Mouse (Mus musculus) heart, adult 2 months (tissue): ENCODE results near the gene Atp10a. TPM values are rescaled to one million over a fixed set of nuclear protein-coding genes. Genes with fewer than 3 reads are reported as not detected.
"Not testable (repeated sequence)": the region's sequence is repeated elsewhere in the genome, so short reads cannot be mapped to it uniquely, and the experiment has no call there.

ENCODE experiments used
- DNase-seq, 2 experiments: peaks; one replicate each; pipeline ENCODE4 v3.0.0; 2021
- H3K27ac ChIP-seq: fragments of 200-600 bp; 2 replicates; pipeline ENCODE4 v1.8.1; 2022
- H3K27me3 ChIP-seq: fragments of 200-500 bp; 2 replicates; pipeline ENCODE4 v1.6.1; 2012; ENCODE audit warnings: mild to moderate bottlenecking, low read length, inconsistent platforms, mixed read lengths; ENCODE audit not compliant: control insufficient read depth, insufficient read depth
- H3K36me3 ChIP-seq: fragments of 200-500 bp; 2 replicates; pipeline ENCODE4 v1.6.1; 2012; ENCODE audit warnings: low read length, inconsistent platforms; ENCODE audit not compliant: control insufficient read depth, insufficient read depth
- H3K4me1 ChIP-seq: fragments of 200-500 bp; 2 replicates; pipeline ENCODE4 v1.6.1; 2011; ENCODE audit warnings: low read length; ENCODE audit not compliant: control insufficient read depth, insufficient read depth
- H3K4me3 ChIP-seq: fragments of 200-600 bp; 2 replicates; pipeline ENCODE4 v1.8.1; 2022
- H3K79me2 ChIP-seq: fragments of 200-500 bp; replicated peaks from 2 replicates; pipeline ENCODE4 v1.6.1; 2012; ENCODE audit warnings: mild to moderate bottlenecking, inconsistent platforms, low read length, moderate library complexity, mixed read lengths; ENCODE audit not compliant: control insufficient read depth, insufficient read depth
- H3K9ac ChIP-seq: fragments of 200-500 bp; 2 replicates; pipeline ENCODE4 v1.6.1; 2012; ENCODE audit warnings: low read depth, mild to moderate bottlenecking, control low read depth, inconsistent platforms, low read length, mixed read lengths
- CTCF ChIP-seq: fragments of 200-600 bp; IDR thresholded peaks from 2 replicates; pipeline ENCODE4 v1.8.1; 2022; ENCODE audit warnings: antibody characterized with exemption, mild to moderate bottlenecking, moderate library complexity
- EP300 ChIP-seq: fragments of 200-500 bp; IDR thresholded peaks from 2 replicates; pipeline ENCODE4 v1.6.1; 2011; ENCODE audit warnings: low read depth, low read length, control low read depth; ENCODE audit not compliant: insufficient read depth
- POLR2A ChIP-seq: fragments of 200-500 bp; IDR thresholded peaks from 2 replicates; pipeline ENCODE4 v1.6.1; 2011; ENCODE audit warnings: mild to moderate bottlenecking, low read depth, low read length, control low read depth; ENCODE audit not compliant: insufficient read depth
- WGBS: fragments of 180-500 bp; shearing (Covaris S2); methylation state at CpG from one replicate; pipeline ENCODE4 v1.1.7; 2018; 5-methylcytosine and 5-hydroxymethylcytosine counted together
- intact Hi-C: fragments of 180-260 bp; cut with DNase I; formaldehyde crosslinking; loops from one replicate; pipeline ENCODE4 v1.15.1; 2025
- polyA plus RNA-seq: library from polyadenylated mRNA; depleted of rRNA; stranded (reverse); fragments of >200 nt; gene quantifications from 2 replicates; pipeline ENCODE4 v1.2.3, GENCODE M21; 2012
- total RNA-seq, 2 experiments: library from RNA; stranded (reverse); gene quantifications; 2 replicates each; pipeline ENCODE4 v1.2.3; 2021

Atp10a gene
- total and polyA plus RNA-seq, 3 experiments = 1.3 to 1.8 (median 1.5) TPM

GRCm38 (mm10) chr7:58829111-58829510 lies 173.1 kb downstream of the Atp10a start:
- Histone ChIP-seq H3K4me3 (no peak overlapping the region), H3K27me3 (no peaks in the 10 kb centered on the region), H3K4me1 (no peaks in the 10 kb centered on the region), H3K79me2 (no peaks in the 10 kb centered on the region), H3K36me3 (no peaks in the 10 kb centered on the region), H3K9ac (no peak overlapping the region), H3K27ac (no peak overlapping the region)
- no peak for TF ChIP-seq POLR2A
- TF ChIP-seq CTCF = no peak
- no peak for TF ChIP-seq EP300
- WGBS = 56% methylated on average over 5 of the region's 5 CpGs
- intact Hi-C loops = no loop called here
- DNase-seq = no peak

- H3K4me3 ChIP-seq, H3K27me3 ChIP-seq, DNase-seq, H3K27ac ChIP-seq, intact Hi-C loops, H3K79me2 ChIP-seq, H3K9ac ChIP-seq, H3K36me3 ChIP-seq, H3K4me1 ChIP-seq: not testable (repeated sequence)
- WGBS = 91% methylated on average over 32 of the region's 32 CpGs
Observed at GRCm38 (mm10) chr7:58836855-58837606, 181.1 kb downstream of the Atp10a start.

GRCm38 (mm10) chr7:58840367-58840766 lies 184.4 kb downstream of the Atp10a start:
- Histone ChIP-seq H3K4me1 (peaks cover 7% of the 10 kb centered on the region), H3K27ac (no peak overlapping the region), H3K79me2 (no peaks in the 10 kb centered on the region), H3K4me3 (no peak overlapping the region), H3K9ac (no peak overlapping the region), H3K27me3 (no peaks in the 10 kb centered on the region), H3K36me3 (peaks cover 6% of the 10 kb centered on the region)
- intact Hi-C loops = loop anchor here (5.0 kb wide), 2 partner anchors 53 to 68 kb away; no protein-coding TSS in a partner anchor
- WGBS = 74% methylated on average over 2 of the region's 2 CpGs
- no peak for TF ChIP-seq EP300
- no peak for TF ChIP-seq CTCF
- no peak for TF ChIP-seq POLR2A
- no peak for DNase-seq

GRCm38 (mm10) chr7:58841066-58841465 lies 185.1 kb downstream of the Atp10a start:
- H3K9ac ChIP-seq = no peak overlapping the region
- H3K27me3 ChIP-seq = no peaks in the 10 kb centered on the region
- peaks cover 7% of the 10 kb centered on the region for H3K4me1 ChIP-seq
- WGBS = 64% methylated on average over 1 of the region's 1 CpGs
- no peak overlapping the region for H3K27ac ChIP-seq
- H3K36me3 ChIP-seq = peaks cover 6% of the 10 kb centered on the region
- intact Hi-C loops = loop anchor here (5.0 kb wide), 2 partner anchors 54 to 69 kb away; no protein-coding TSS in a partner anchor
- no peak for DNase-seq
- no peaks in the 10 kb centered on the region for H3K79me2 ChIP-seq
- no peak overlapping the region for H3K4me3 ChIP-seq
- TF ChIP-seq EP300 = no peak
- TF ChIP-seq POLR2A = no peak
- TF ChIP-seq CTCF = no peak

- peak overlapping the region; percentile 83 for H3K27ac ChIP-seq
- WGBS = 9% methylated on average over 3 of the region's 3 CpGs
- no peak for DNase-seq
- TF ChIP-seq CTCF = no peak
- TF ChIP-seq POLR2A = no peak
- no peak for TF ChIP-seq EP300
- no peak overlapping the region for H3K4me3 ChIP-seq
- peaks cover 6% of the 10 kb centered on the region for H3K36me3 ChIP-seq
- peak overlapping the region; percentile 44 for H3K9ac ChIP-seq
- H3K79me2 ChIP-seq = no peaks in the 10 kb centered on the region
- no peaks in the 10 kb centered on the region for H3K27me3 ChIP-seq
- peaks cover 7% of the 10 kb centered on the region for H3K4me1 ChIP-seq
- intact Hi-C loops = loop anchor here (5.0 kb wide), 2 partner anchors 56 to 71 kb away; no protein-coding TSS in a partner anchor
Observed at GRCm38 (mm10) chr7:58842818-58843217, 186.9 kb downstream of the Atp10a start.

- DNase-seq = peak; percentile 73 to 85
- WGBS = under 1% methylated on average over 9 of the region's 9 CpGs
- H3K36me3 ChIP-seq = peaks cover 6% of the 10 kb centered on the region
- H3K9ac ChIP-seq = peak overlapping the region; percentile 64
- H3K4me3 ChIP-seq = no peak overlapping the region
- peak overlapping the region; percentile 83 for H3K27ac ChIP-seq
- TF ChIP-seq CTCF (no peak), POLR2A (peak; percentile 34), EP300 (0 out of 2 replicates have a peak, but pooled peaks have one; percentile 52)
- H3K27me3 ChIP-seq = no peaks in the 10 kb centered on the region
- H3K4me1 ChIP-seq = peaks cover 7% of the 10 kb centered on the region
- no peaks in the 10 kb centered on the region for H3K79me2 ChIP-seq
- intact Hi-C loops = loop anchor here (5.0 kb wide), 2 partner anchors 57 to 72 kb away; no protein-coding TSS in a partner anchor
Observed at GRCm38 (mm10) chr7:58843767-58844445, 187.9 kb downstream of the Atp10a start.
